In genomic region chr4:54949561-54949940, GRCm38 (mm10) we compare ENCODE assay signal across 8 mouse cellular contexts. TPM values are rescaled to one million over a fixed set of nuclear protein-coding genes. Genes with fewer than 3 reads are reported as not detected.
DNase-seq lines count a peak whose midpoint lies in the region; ATAC-seq and TF ChIP-seq lines count a peak whose summit lies in the region.

No protein-coding gene starts in this region.

- ATAC-seq in kidney, postnatal 0 days (replicated peaks; ENCODE audit: low FRiP score, low read depth) = no peak
- ATAC-seq in forebrain, embryonic 15.5 days (replicated peaks) = no peak
- ATAC-seq in limb, embryonic 14.5 days (ENCODE audit: low FRiP score, low read depth) = no peak
- no peak for ATAC-seq in erythroblast, adult 5-6 weeks (replicated peaks; ENCODE audit: low FRiP score, poor library complexity, severe bottlenecking)

- no peaks in the 10 kb centered on the region; the same call in 1 of the 2 replicates for H3K4me1 ChIP-seq in kidney, postnatal 0 days (replicated peaks; ENCODE audit: insufficient read depth, low read length)
- H3K4me1 ChIP-seq in forebrain, embryonic 15.5 days = peaks cover 48% of the 10 kb centered on the region
- peaks cover 21% of the 10 kb centered on the region for H3K4me1 ChIP-seq in limb, embryonic 14.5 days (ENCODE audit: control insufficient read depth, insufficient read depth, low read length)
- H3K4me1 ChIP-seq in olfactory bulb, adult 2 months (ENCODE audit: control insufficient read depth, insufficient read depth, low read length) = peaks cover 14% of the 10 kb centered on the region

- no peak for TF ChIP-seq CTCF in kidney, postnatal 0 days (IDR thresholded peaks at IDR 0.05; ENCODE audit: low read depth)
- no peak for TF ChIP-seq CTCF in olfactory bulb, adult 2 months (IDR thresholded peaks at IDR 0.05; ENCODE audit: insufficient read depth, low read depth, low read length)

- no peaks in the 10 kb centered on the region for H3K27me3 ChIP-seq in kidney, postnatal 0 days (ENCODE audit: insufficient read depth, low read length)
- H3K27me3 ChIP-seq in forebrain, embryonic 15.5 days = no peaks in the 10 kb centered on the region
- H3K27me3 ChIP-seq in limb, embryonic 14.5 days (ENCODE audit: control insufficient read depth, insufficient read depth, low read length) = no peaks in the 10 kb centered on the region

- no peaks in the 10 kb centered on the region for H3K36me3 ChIP-seq in kidney, postnatal 0 days (ENCODE audit: insufficient read depth, low read length)
- H3K36me3 ChIP-seq in forebrain, embryonic 15.5 days = no peaks in the 10 kb centered on the region
- H3K36me3 ChIP-seq in limb, embryonic 14.5 days (ENCODE audit: control insufficient read depth, insufficient read depth, low read length) = 0 out of 2 replicates have a peak, but pooled peaks cover 2% of the 10 kb centered on the region

- peak overlapping the region; percentile 80 for H3K9ac ChIP-seq in kidney, postnatal 0 days (ENCODE audit: low read depth, low read length)
- peak overlapping the region; percentile 96 for H3K9ac ChIP-seq in forebrain, embryonic 15.5 days (replicated peaks)
- H3K9ac ChIP-seq in limb, embryonic 14.5 days (ENCODE audit: low read depth, low read length, severe bottlenecking) = peak overlapping the region; percentile 87

- whole genome bisulfite sequencing in kidney, postnatal 0 days = 12% methylated on average over 7 of the region's 7 CpGs
- WGBS in forebrain, embryonic 15.5 days = 4% methylated on average over 7 of the region's 7 CpGs
- 9% methylated on average over 7 of the region's 7 CpGs for WGBS in limb, embryonic 14.5 days
- 14% methylated on average over 7 of the region's 7 CpGs for WGBS in olfactory bulb, adult 2 months

- no peaks in the 10 kb centered on the region for H3K9me3 ChIP-seq in kidney, postnatal 0 days (replicated peaks; ENCODE audit: low read length)
- H3K9me3 ChIP-seq in forebrain, embryonic 15.5 days = no peaks in the 10 kb centered on the region
- no peaks in the 10 kb centered on the region for H3K9me3 ChIP-seq in limb, embryonic 14.5 days (ENCODE audit: control insufficient read depth, low read length)

- peak overlapping the region; percentile 94 for H3K27ac ChIP-seq in kidney, postnatal 0 days
- peak overlapping the region; percentile 99 for H3K27ac ChIP-seq in forebrain, embryonic 15.5 days (replicated peaks)
- peak overlapping the region; percentile 88 for H3K27ac ChIP-seq in limb, embryonic 14.5 days (replicated peaks; ENCODE audit: low read depth, low read length)
- H3K27ac ChIP-seq in olfactory bulb, adult 2 months (ENCODE audit: insufficient read depth, low read depth, low read length) = peak overlapping the region; percentile 89

- peak overlapping the region; percentile 96 for H3K4me2 ChIP-seq in kidney, postnatal 0 days (ENCODE audit: low read length)
- H3K4me2 ChIP-seq in forebrain, embryonic 15.5 days (replicated peaks) = peak overlapping the region; percentile 82
- H3K4me2 ChIP-seq in limb, embryonic 14.5 days (replicated peaks; ENCODE audit: low read depth, low read length, severe bottlenecking) = peak overlapping the region; percentile 89

- no peak for TF ChIP-seq POLR2A in limb, embryonic 14.5 days (IDR thresholded peaks at IDR 0.05; ENCODE audit: borderline replicate concordance, extremely low read depth, insufficient read depth, insufficient read length)
- TF ChIP-seq POLR2A in olfactory bulb, adult 2 months (IDR thresholded peaks at IDR 0.05; ENCODE audit: insufficient read depth, low read depth, low read length) = no peak

- peak overlapping the region; percentile 78 for H3K4me3 ChIP-seq in kidney, postnatal 0 days (replicated peaks; ENCODE audit: low read depth, low read length)
- peak overlapping the region; percentile 84 for H3K4me3 ChIP-seq in forebrain, embryonic 15.5 days
- H3K4me3 ChIP-seq in limb, embryonic 14.5 days (replicated peaks; ENCODE audit: low read length) = peak overlapping the region; percentile 73
- H3K4me3 ChIP-seq in olfactory bulb, adult 2 months (ENCODE audit: insufficient read depth, low read depth, low read length) = peak overlapping the region; percentile 66

- peak; percentile 58 for DNase-seq in kidney, postnatal 0 days (ENCODE audit: low spot score)
- no peak for DNase-seq in kidney, adult 18-20 months
- peak; percentile 55 for DNase-seq in brain, adult 2 months (ENCODE audit: low read depth, low spot score)
- peak; percentile 42 for DNase-seq in limb, embryonic 14.5 days (ENCODE audit: low spot score)
- DNase-seq in thymus, postnatal 4 days = no peak

RNA-seq across cellular contexts. Expression of gene Zfp462, which starts 4.7 kb away (rescaled TPM):
- 2.6 and 2.9 TPM in 2 replicates for polyA plus RNA-seq in kidney, postnatal 0 days (2015; fragmentation: Nextera tagmentation; extraction: Ambion mirVana)
- polyA plus RNA-seq in forebrain, embryonic 15.5 days (2015; fragmentation: Nextera tagmentation; extraction: Ambion mirVana) = 21.0 and 21.9 TPM in 2 replicates
- 26.7 and 33.1 TPM in 2 replicates for polyA plus RNA-seq in limb, embryonic 14.5 days (2012; rRNA removed)
- 3.8 and 4.2 TPM in 2 replicates for polyA plus RNA-seq in limb, embryonic 14.5 days (2014; fragmentation: Nextera tagmentation; extraction: Ambion mirVana)
- not detected in 2 replicates for polyA plus RNA-seq in olfactory bulb, adult 2 months (2012; ENCODE audit: insufficient read depth, insufficient read length, low replicate concordance, missing spikeins)
- 0.84 and 0.96 TPM in 2 replicates for total RNA-seq in erythroblast, adult 5-6 weeks (2015; ENCODE audit: low replicate concordance)
- not detected in 2 replicates for total RNA-seq in erythroblast, adult 5-6 weeks (2017; ENCODE audit: low replicate concordance)

Comparison
In these comparisons a context has a peak if more than half of its experiments do, and no peak if none do; other contexts are left out.
1. DNase-seq: peak in kidney, postnatal 0 days (single experiment), brain, adult 2 months (single experiment) and limb, embryonic 14.5 days (single experiment); none in kidney, adult 18-20 months (single experiment) and thymus, postnatal 4 days (single experiment).
2. Peak in every context shown above with its lines, with median percentiles within 50 percentile points of each other: H3K27ac ChIP-seq, H3K4me2 ChIP-seq, H3K4me3 ChIP-seq and H3K9ac ChIP-seq.